ENCODE assay signal across 23 mouse cellular contexts in genomic region chr7:121587713-121588112, GRCm38 (mm10).
DNase-seq lines count a peak whose midpoint lies in the region; ATAC-seq and TF ChIP-seq lines count a peak whose summit lies in the region.
"Had no signal": no experiment of that assay in that cellular context is flagged by ENCODE, and none has a peak within 500 bp of the region (broad histone marks: within the 10 kb centered on the region; RNA-seq: fewer than 3 reads in every experiment).

No protein-coding gene starts in this region.

- H3K4me2 ChIP-seq in kidney, embryonic 16.5 days (replicated peaks; ENCODE audit: low read depth, low read length), result no peak overlapping the region
- H3K4me2 ChIP-seq in CH12.LX (ENCODE audit: insufficient read depth, low read depth, poor library complexity, severe bottlenecking), result no peak overlapping the region
- no peak overlapping the region for H3K4me2 ChIP-seq in hindbrain, embryonic 13.5 days
- H3K4me2 ChIP-seq: heart, embryonic 13.5 days; hindbrain, embryonic 15.5 days had no signal

- H3K36me3 ChIP-seq in kidney, embryonic 16.5 days (ENCODE audit: insufficient read depth, low read length), result no peaks in the 10 kb centered on the region
- no peaks in the 10 kb centered on the region for H3K36me3 ChIP-seq in CH12.LX (replicated peaks in 1 of 2; ENCODE audit: control insufficient read depth in 1 of 2, insufficient read depth in 1 of 2, low read length in 1 of 2)
- H3K36me3 ChIP-seq in hindbrain, embryonic 13.5 days, result no peaks in the 10 kb centered on the region
- H3K36me3 ChIP-seq: heart, embryonic 10.5 days; heart, embryonic 13.5 days; hindbrain, embryonic 15.5 days had no signal

- H3K79me2 ChIP-seq in CH12.LX (replicated peaks; ENCODE audit: control insufficient read depth, extremely low read depth, insufficient read depth, poor library complexity, severe bottlenecking), result no peaks in the 10 kb centered on the region

- H3K27ac ChIP-seq in kidney, embryonic 16.5 days (ENCODE audit: low read length), result 0 out of 2 replicates have a peak overlapping the region, but pooled peaks have one; percentile 3
- H3K27ac ChIP-seq in CH12.LX (ENCODE audit: insufficient read depth, low read depth), result no peak overlapping the region
- no peak overlapping the region for H3K27ac ChIP-seq in hindbrain, embryonic 13.5 days
- H3K27ac ChIP-seq: gastrocnemius, adult 2 months; heart, embryonic 10.5 days; heart, embryonic 13.5 days; hindbrain, embryonic 15.5 days had no signal

- H3K9ac ChIP-seq in kidney, embryonic 16.5 days (replicated peaks; ENCODE audit: low read length), result no peak overlapping the region
- no peak overlapping the region for H3K9ac ChIP-seq in CH12.LX (ENCODE audit: insufficient read depth, low read depth)
- no peak overlapping the region for H3K9ac ChIP-seq in hindbrain, embryonic 13.5 days
- H3K9ac ChIP-seq: forebrain, postnatal 0 days; heart, embryonic 13.5 days; hindbrain, embryonic 15.5 days had no signal

- dilution Hi-C loops in CH12.LX (cut with MboI; ENCODE audit: extremely low pct_ligation_motif_present, extremely low pct_unique_long_range_greater_than_20kb, low sequenced_read_pairs), result no loop called here

- H3K4me3 ChIP-seq in kidney, embryonic 16.5 days (ENCODE audit: low read length), result no peak overlapping the region
- no peak overlapping the region for H3K4me3 ChIP-seq in CH12.LX (replicated peaks in 1 of 3; ENCODE audit: low read depth in 2 of 3, low read length in 2 of 3, poor library complexity in 1 of 3)
- no peak overlapping the region for H3K4me3 ChIP-seq in hindbrain, embryonic 13.5 days
- H3K4me3 ChIP-seq: gastrocnemius, adult 2 months; heart, embryonic 10.5 days; heart, embryonic 13.5 days; hindbrain, embryonic 15.5 days had no signal

- TF ChIP-seq EP300 in CH12.LX (IDR thresholded peaks at IDR 0.05; ENCODE audit: low read length), result no peak

- peak; percentile 24 for TF ChIP-seq RAD21 in CH12.LX (IDR thresholded peaks at IDR 0.05; ENCODE audit: low read depth, low read length)

- TF ChIP-seq POLR2A in CH12.LX (IDR thresholded peaks at IDR 0.05; ENCODE audit: low read depth, low read length), result no peak

- H3K9me3 ChIP-seq in kidney, embryonic 16.5 days (ENCODE audit: low read length), result no peaks in the 10 kb centered on the region
- peaks cover 3% of the 10 kb centered on the region for H3K9me3 ChIP-seq in CH12.LX (replicated peaks; ENCODE audit: low read length)
- H3K9me3 ChIP-seq in hindbrain, embryonic 13.5 days, result no peaks in the 10 kb centered on the region
- H3K9me3 ChIP-seq: heart, embryonic 10.5 days; heart, embryonic 13.5 days; hindbrain, embryonic 15.5 days had no signal

- no peak for ATAC-seq in kidney, embryonic 16.5 days (ENCODE audit: low FRiP score, low TSS enrichment)
- peak; percentile 54; the same call in 1 of the 2 replicates for ATAC-seq in megakaryocyte progenitor cell, adult 5-6 weeks (replicated peaks; ENCODE audit: poor library complexity)
- no peak for ATAC-seq in hindbrain, embryonic 13.5 days (ENCODE audit: low FRiP score)
- ATAC-seq: forebrain, embryonic 14.5 days; forebrain, postnatal 0 days had no signal

- H3K4me1 ChIP-seq in kidney, embryonic 16.5 days (ENCODE audit: insufficient read depth, low read length), result 0 out of 2 replicates have a peak, but pooled peaks cover 4% of the 10 kb centered on the region
- H3K4me1 ChIP-seq in CH12.LX (ENCODE audit: control insufficient read depth in 1 of 2, insufficient read depth in 2 of 2), result 0 out of 4 replicates have a peak, but pooled peaks cover 0 to 5% of the 10 kb centered on the region in 2 experiments
- H3K4me1 ChIP-seq in hindbrain, embryonic 13.5 days (replicated peaks), result peaks cover 13% of the 10 kb centered on the region
- H3K4me1 ChIP-seq: heart, embryonic 10.5 days; heart, embryonic 13.5 days had no signal

- DNase-seq in kidney, postnatal 4 days, result no peak
- DNase-seq in 416B (ENCODE audit: low read depth) (peak; percentile 41), CH12.LX (ENCODE audit: extremely low read depth) (peak; percentile 34)
- DNase-seq in lung, postnatal 14 days, result no peak
- DNase-seq: adrenal gland, adult 2 months; adrenal gland, postnatal 14 days; cerebellum, adult 11 months; cerebellum, adult 2 months; cerebellum, adult 9-11 months; cerebellum, postnatal 25 days; forebrain, postnatal 0 days; gastrocnemius, adult 2 months; gastrocnemius, postnatal 14 days; heart, adult 18-20 months; heart, postnatal 14 days; heart, postnatal 4 days had no signal

- 63% methylated on average over 2 of the region's 2 CpGs for WGBS in kidney, embryonic 16.5 days
- WGBS in hindbrain, embryonic 13.5 days, result 49% methylated on average over 2 of the region's 2 CpGs

- no peaks in the 10 kb centered on the region for H3K27me3 ChIP-seq in kidney, embryonic 16.5 days (ENCODE audit: insufficient read depth, low read length)
- peaks cover 70% of the 10 kb centered on the region for H3K27me3 ChIP-seq in CH12.LX (replicated peaks)
- H3K27me3 ChIP-seq in hindbrain, embryonic 13.5 days, result no peaks in the 10 kb centered on the region
- H3K27me3 ChIP-seq: heart, embryonic 13.5 days; hindbrain, embryonic 15.5 days had no signal

- TF ChIP-seq CTCF in CH12.LX (conservative IDR thresholded peaks at IDR 0.05 in 1 of 2, IDR thresholded peaks at IDR 0.05 in 1 of 2; ENCODE audit: low read depth in 2 of 2, low read length in 2 of 2), result peak in 1 of 2 experiments; percentile 55; a peak in 2 of 4 replicates

- in situ Hi-C loops in CH12.LX (cut with MboI; ENCODE audit: low pct_ligation_motif_present, low pct_unique_long_range_greater_than_20kb, low sequenced_read_pairs), result no loop called here

TF ChIP-seq in CH12.LX, 34 proteins besides CTCF, POLR2A, EP300 and RAD21:
- TF ChIP-seq JUND (conservative IDR thresholded peaks at IDR 0.05; ENCODE audit: low read depth, low read length) (no peak), IRF4 (IDR thresholded peaks at IDR 0.05; ENCODE audit: low read depth, low read length) (peak; percentile 58; the same call in 1 of the 2 replicates)

Comparison
In these comparisons a context has a peak if more than half of its experiments do, and no peak if none do; other contexts are left out.
1. DNase-seq: peak in 416B (single experiment) and CH12.LX (single experiment); none in kidney, postnatal 4 days (0 of 2) and lung, postnatal 14 days (single experiment).